Mouse (Mus musculus): ENCODE results near the gene Nap1l5. TPM values are rescaled to one million over a fixed set of nuclear protein-coding genes. Genes with fewer than 3 reads are reported as not detected.

Gene Nap1l5
- polyA plus RNA-seq, 1 experiment from 2014 or later: 0.83 TPM

- Histone ChIP-seq H3K27ac (no peak overlapping the region), H3K4me3 (replicated peaks; ENCODE audit: low read depth, low read length) (no peak overlapping the region), H3K4me2 (ENCODE audit: low read length) (no peak overlapping the region), H3K36me3 (ENCODE audit: insufficient read depth, low read length) (no peaks in the 10 kb centered on the region), H3K9me3 (replicated peaks; ENCODE audit: low read length) (no peaks in the 10 kb centered on the region), H3K4me1 (replicated peaks; ENCODE audit: insufficient read depth, low read length) (no peaks in the 10 kb centered on the region), H3K27me3 (ENCODE audit: insufficient read depth, low read length) (no peaks in the 10 kb centered on the region), H3K9ac (ENCODE audit: low read depth, low read length) (no peak overlapping the region)
- no peak for DNase-seq (ENCODE audit: low spot score)
- no peak for TF ChIP-seq CTCF (IDR thresholded peaks at IDR 0.05; ENCODE audit: low read depth)
- ATAC-seq (replicated peaks; ENCODE audit: low FRiP score, low read depth): no peak
- WGBS: 95% methylated on average over 3 of the region's 3 CpGs
These were observed 7.8 kb downstream of the Nap1l5 start for GRCm38 (mm10) chr6:58899076-58899475.

- no peak for TF ChIP-seq CTCF (IDR thresholded peaks at IDR 0.05; ENCODE audit: low read depth)
- no peak for ATAC-seq (replicated peaks; ENCODE audit: low FRiP score, low read depth)
- Histone ChIP-seq H3K27me3 (ENCODE audit: insufficient read depth, low read length) (no peaks in the 10 kb centered on the region), H3K9ac (ENCODE audit: low read depth, low read length) (no peak overlapping the region), H3K9me3 (replicated peaks; ENCODE audit: low read length) (no peaks in the 10 kb centered on the region), H3K4me1 (replicated peaks; ENCODE audit: insufficient read depth, low read length) (no peaks in the 10 kb centered on the region), H3K36me3 (ENCODE audit: insufficient read depth, low read length) (no peaks in the 10 kb centered on the region), H3K27ac (no peak overlapping the region), H3K4me2 (ENCODE audit: low read length) (no peak overlapping the region), H3K4me3 (replicated peaks; ENCODE audit: low read depth, low read length) (no peak overlapping the region)
- DNase-seq (ENCODE audit: low spot score): no peak
- 90% methylated on average over 3 of the region's 3 CpGs for WGBS
These were observed 10.2 kb downstream of the Nap1l5 start for GRCm38 (mm10) chr6:58896648-58897047.

GRCm38 (mm10) chr6:58894994-58895393 lies 11.9 kb downstream of the Nap1l5 start:
- 0 out of 2 replicates have a peak, but pooled peaks cover 3% of the 10 kb centered on the region for H3K36me3 ChIP-seq (ENCODE audit: insufficient read depth, low read length)
- no peaks in the 10 kb centered on the region for H3K9me3 ChIP-seq (replicated peaks; ENCODE audit: low read length)
- ATAC-seq (replicated peaks; ENCODE audit: low FRiP score, low read depth) (no peak), DNase-seq (ENCODE audit: low spot score) (no peak)
- H3K4me2 ChIP-seq (ENCODE audit: low read length): no peak overlapping the region
- no peak overlapping the region for H3K4me3 ChIP-seq (replicated peaks; ENCODE audit: low read depth, low read length)
- no peaks in the 10 kb centered on the region for H3K27me3 ChIP-seq (ENCODE audit: insufficient read depth, low read length)
- 70% methylated on average over 4 of the region's 4 CpGs for WGBS
- no peak overlapping the region for H3K9ac ChIP-seq (ENCODE audit: low read depth, low read length)
- H3K27ac ChIP-seq: no peak overlapping the region
- H3K4me1 ChIP-seq (replicated peaks; ENCODE audit: insufficient read depth, low read length): no peaks in the 10 kb centered on the region
- TF ChIP-seq CTCF (IDR thresholded peaks at IDR 0.05; ENCODE audit: low read depth): no peak

GRCm38 (mm10) chr6:58893307-58893706 lies 13.6 kb downstream of the Nap1l5 start:
- Histone ChIP-seq H3K27me3 (ENCODE audit: insufficient read depth, low read length) (no peaks in the 10 kb centered on the region), H3K4me3 (replicated peaks; ENCODE audit: low read depth, low read length) (no peak overlapping the region), H3K9ac (ENCODE audit: low read depth, low read length) (no peak overlapping the region), H3K36me3 (ENCODE audit: insufficient read depth, low read length) (0 out of 2 replicates have a peak, but pooled peaks cover 3% of the 10 kb centered on the region), H3K27ac (no peak overlapping the region), H3K4me2 (ENCODE audit: low read length) (no peak overlapping the region), H3K4me1 (replicated peaks; ENCODE audit: insufficient read depth, low read length) (no peaks in the 10 kb centered on the region), H3K9me3 (replicated peaks; ENCODE audit: low read length) (no peaks in the 10 kb centered on the region)
- no peak for TF ChIP-seq CTCF (IDR thresholded peaks at IDR 0.05; ENCODE audit: low read depth)
- no peak for ATAC-seq (replicated peaks; ENCODE audit: low FRiP score, low read depth)
- DNase-seq (ENCODE audit: low spot score): no peak
- 71% methylated on average over 6 of the region's 6 CpGs for WGBS

- no peaks in the 10 kb centered on the region for H3K9me3 ChIP-seq (replicated peaks; ENCODE audit: low read length)
- H3K27me3 ChIP-seq (ENCODE audit: insufficient read depth, low read length): no peaks in the 10 kb centered on the region
- ATAC-seq (replicated peaks; ENCODE audit: low FRiP score, low read depth) (no peak), DNase-seq (ENCODE audit: low spot score) (no peak)
- no peak overlapping the region for H3K27ac ChIP-seq
- H3K9ac ChIP-seq (ENCODE audit: low read depth, low read length): no peak overlapping the region
- no peak overlapping the region for H3K4me3 ChIP-seq (replicated peaks; ENCODE audit: low read depth, low read length)
- H3K4me1 ChIP-seq (replicated peaks; ENCODE audit: insufficient read depth, low read length): no peaks in the 10 kb centered on the region
- 95% methylated on average over 3 of the region's 3 CpGs for WGBS
- no peak for TF ChIP-seq CTCF (IDR thresholded peaks at IDR 0.05; ENCODE audit: low read depth)
- no peak overlapping the region for H3K4me2 ChIP-seq (ENCODE audit: low read length)
- H3K36me3 ChIP-seq (ENCODE audit: insufficient read depth, low read length): 0 out of 2 replicates have a peak, but pooled peaks cover 3% of the 10 kb centered on the region
These were observed 17.0 kb downstream of the Nap1l5 start for GRCm38 (mm10) chr6:58889917-58890316.

- no peak for TF ChIP-seq CTCF (IDR thresholded peaks at IDR 0.05; ENCODE audit: low read depth)
- WGBS: 68% methylated on average over 6 of the region's 6 CpGs
- H3K36me3 ChIP-seq (ENCODE audit: insufficient read depth, low read length): peaks cover 5% of the 10 kb centered on the region; the same call in 1 of the 2 replicates
- ATAC-seq (replicated peaks; ENCODE audit: low FRiP score, low read depth): no peak
- H3K27ac ChIP-seq: no peak overlapping the region
- H3K9ac ChIP-seq (ENCODE audit: low read depth, low read length): no peak overlapping the region
- no peak overlapping the region for H3K4me2 ChIP-seq (ENCODE audit: low read length)
- H3K4me3 ChIP-seq (replicated peaks; ENCODE audit: low read depth, low read length): no peak overlapping the region
- H3K27me3 ChIP-seq (ENCODE audit: insufficient read depth, low read length): no peaks in the 10 kb centered on the region
- H3K9me3 ChIP-seq (replicated peaks; ENCODE audit: low read length): no peaks in the 10 kb centered on the region
- H3K4me1 ChIP-seq (replicated peaks; ENCODE audit: insufficient read depth, low read length): no peaks in the 10 kb centered on the region
- DNase-seq (ENCODE audit: low spot score): no peak
These were observed 24.6 kb downstream of the Nap1l5 start for GRCm38 (mm10) chr6:58882271-58882670.

GRCm38 (mm10) chr6:58881363-58881762 lies 25.5 kb downstream of the Nap1l5 start:
- H3K4me3 ChIP-seq (replicated peaks; ENCODE audit: low read depth, low read length): no peak overlapping the region
- H3K27me3 ChIP-seq (ENCODE audit: insufficient read depth, low read length): no peaks in the 10 kb centered on the region
- WGBS: 92% methylated on average over 3 of the region's 3 CpGs
- no peak overlapping the region for H3K4me2 ChIP-seq (ENCODE audit: low read length)
- DNase-seq (ENCODE audit: low spot score) (no peak), ATAC-seq (replicated peaks; ENCODE audit: low FRiP score, low read depth) (no peak)
- no peaks in the 10 kb centered on the region for H3K4me1 ChIP-seq (replicated peaks; ENCODE audit: insufficient read depth, low read length)
- H3K36me3 ChIP-seq (ENCODE audit: insufficient read depth, low read length): peaks cover 5% of the 10 kb centered on the region; the same call in 1 of the 2 replicates
- H3K27ac ChIP-seq: no peak overlapping the region
- no peak overlapping the region for H3K9ac ChIP-seq (ENCODE audit: low read depth, low read length)
- TF ChIP-seq CTCF (IDR thresholded peaks at IDR 0.05; ENCODE audit: low read depth): no peak; the same call in 1 of the 2 replicates
- no peaks in the 10 kb centered on the region for H3K9me3 ChIP-seq (replicated peaks; ENCODE audit: low read length)
